Mouse (Mus musculus): ENCODE results near the gene Gm49416.
"Not testable (repeated sequence)": the region's sequence is repeated elsewhere in the genome, so short reads cannot be mapped to it uniquely, and the experiment has no call there.

The Gm49416 gene

DNA sequence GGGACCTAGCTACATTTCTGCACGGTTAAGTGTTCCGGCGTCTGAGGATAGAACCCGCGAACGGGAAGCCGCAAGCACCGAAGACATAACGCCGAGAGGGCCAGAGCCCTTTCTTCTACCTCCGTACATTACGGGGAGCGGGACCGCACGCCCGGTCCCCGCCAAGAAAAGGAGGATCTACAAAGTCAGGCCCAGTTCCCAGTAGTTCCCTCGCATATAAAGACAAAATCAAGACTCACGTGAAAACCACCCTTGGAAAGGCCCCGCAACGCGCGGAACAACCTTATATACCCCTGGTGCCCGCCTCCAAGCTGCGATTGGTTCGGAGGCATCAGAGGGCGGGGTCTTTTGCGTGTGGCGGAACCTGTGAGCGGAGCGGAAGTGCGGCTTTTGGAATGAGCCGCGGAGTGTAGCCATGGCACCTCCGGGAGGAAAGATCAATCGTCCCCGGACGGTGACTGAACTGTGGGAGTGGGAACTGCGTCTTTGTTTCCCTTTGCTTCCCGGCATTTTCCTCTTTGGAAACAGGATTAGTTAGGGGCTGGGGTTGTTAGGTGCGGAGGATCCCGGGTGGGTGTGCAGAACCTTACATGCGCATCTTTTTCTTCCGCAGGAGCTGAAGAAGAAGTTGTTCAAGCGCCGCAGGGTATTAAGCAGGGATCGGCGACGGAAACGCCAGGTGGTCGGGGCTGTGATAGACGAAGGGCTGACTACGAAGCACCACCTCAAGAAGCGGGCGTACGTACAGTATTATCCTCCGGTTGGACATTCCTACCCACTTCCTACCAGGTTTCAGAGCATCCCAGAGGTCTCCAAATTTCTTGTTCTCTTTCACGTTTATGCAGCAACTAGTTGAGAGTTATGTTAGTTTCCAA is at the start of gene Gm49416, which contains the start of gene 1810009A15Rik:
TSS of gene Gm49416 (plus strand) at position 416 of the 875 bp plus-strand sequence.
TSS of gene 1810009A15Rik (plus strand) at position 343 of the 875 bp plus-strand sequence.
- peak; percentile 94 for DNase-seq (ENCODE audit: low read depth, low spot score)

DNA sequence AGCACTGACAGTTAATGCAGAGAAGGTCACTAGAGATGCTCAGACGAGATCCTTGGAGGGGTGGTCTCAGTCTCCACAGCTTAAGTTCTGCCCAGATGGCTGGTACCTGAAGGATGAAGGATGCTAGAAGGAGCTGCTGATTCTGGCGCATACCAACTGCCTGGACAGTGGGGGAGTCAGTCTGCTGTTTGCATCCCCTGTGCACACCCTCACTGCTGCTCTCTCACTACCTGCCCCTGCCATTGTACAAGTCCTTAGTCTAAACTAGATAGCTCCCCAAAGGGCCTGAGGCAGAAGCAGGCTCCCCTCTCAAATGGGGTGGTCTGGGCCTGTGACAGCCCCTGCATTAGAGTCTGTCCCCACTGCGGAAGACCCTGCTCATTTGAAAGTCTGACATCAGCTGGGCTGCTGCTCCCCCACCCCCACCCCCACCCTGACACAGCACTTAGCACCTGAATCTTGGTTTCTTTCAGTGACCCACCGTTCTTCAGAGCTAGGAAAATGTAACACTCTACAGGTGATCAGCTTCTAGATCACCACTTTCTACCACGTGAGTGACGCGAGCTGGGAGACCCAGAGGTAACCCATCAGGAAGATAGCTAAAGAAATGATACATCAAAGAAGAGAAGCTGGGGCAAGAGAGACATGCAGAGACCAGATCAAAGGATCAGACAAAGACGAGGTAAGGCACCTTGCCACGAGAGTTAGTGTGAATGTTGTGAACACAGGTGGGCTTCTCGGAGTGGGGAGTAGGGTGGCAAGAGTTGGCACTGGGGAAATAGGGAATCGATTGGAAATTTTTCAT is 49.4 kb upstream of the Gm49416 start, which contains the start of gene Gng3:
TSS of gene Gng3 (minus strand) at position 92 of the 805 bp plus-strand sequence.
- DNase-seq (ENCODE audit: low read depth, low spot score) = no peak

DNA sequence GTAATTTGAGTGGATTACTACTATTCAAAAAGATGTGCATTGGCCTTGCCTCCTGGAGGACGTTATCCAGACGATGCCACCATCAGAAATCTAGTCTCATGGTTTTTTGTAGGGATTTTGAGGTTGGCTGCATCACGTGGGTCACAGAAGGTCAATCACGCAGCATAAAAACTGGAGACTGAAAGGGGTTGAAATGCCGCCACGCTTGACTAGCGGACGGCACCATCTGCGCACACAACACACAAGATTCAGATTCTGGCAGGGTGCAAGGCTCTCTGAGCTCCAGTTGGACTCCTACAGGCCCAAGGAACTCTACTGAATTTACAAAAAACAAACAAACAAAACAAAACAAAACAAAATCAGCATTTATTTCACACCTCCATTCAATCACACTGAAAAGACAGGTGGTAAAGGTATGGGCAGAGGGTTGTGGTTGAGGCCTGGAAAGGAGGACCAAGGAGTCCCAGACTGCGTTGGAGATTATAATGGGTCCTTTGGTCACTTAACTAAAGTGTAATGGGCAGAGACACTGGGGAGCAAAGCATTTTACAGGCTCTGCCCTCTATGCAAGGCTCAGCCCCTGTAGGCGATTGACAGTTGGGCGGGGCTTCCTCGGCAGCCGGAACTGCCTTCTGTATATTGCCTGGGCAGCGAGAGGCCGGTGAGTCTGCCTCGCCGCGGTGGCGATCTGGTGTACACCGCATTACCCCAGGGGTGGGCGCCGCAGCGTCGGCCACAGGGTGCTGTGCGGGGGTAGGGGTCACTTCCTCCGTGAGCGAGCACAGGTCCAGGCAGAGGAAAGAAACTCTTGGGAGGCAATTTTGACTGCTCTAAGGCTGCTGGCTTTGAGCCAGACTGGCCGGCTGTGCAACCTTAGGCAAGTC is 48.6 kb upstream of the Gm49416 start:
- DNase-seq (ENCODE audit: low read depth, low spot score) = peak; percentile 54

DNA sequence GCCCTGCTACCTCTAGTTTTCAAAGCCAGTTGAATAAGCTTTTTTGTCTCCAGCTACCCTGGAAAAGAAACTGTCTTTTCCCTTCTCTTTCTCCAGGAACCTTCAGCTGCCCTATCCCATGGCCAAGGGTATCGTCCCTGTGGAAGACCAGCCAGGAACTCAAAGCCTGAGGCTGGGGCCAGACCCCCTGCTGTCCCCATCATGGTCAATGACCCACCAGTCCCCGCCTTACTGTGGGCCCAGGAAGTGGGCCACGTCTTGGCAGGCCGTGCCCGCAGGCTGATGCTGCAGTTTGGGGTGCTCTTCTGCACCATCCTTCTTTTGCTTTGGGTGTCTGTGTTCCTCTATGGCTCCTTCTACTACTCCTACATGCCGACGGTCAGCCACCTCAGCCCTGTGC is 47.7 kb upstream of the Gm49416 start:
- DNase-seq (ENCODE audit: low read depth, low spot score) = no peak

DNA sequence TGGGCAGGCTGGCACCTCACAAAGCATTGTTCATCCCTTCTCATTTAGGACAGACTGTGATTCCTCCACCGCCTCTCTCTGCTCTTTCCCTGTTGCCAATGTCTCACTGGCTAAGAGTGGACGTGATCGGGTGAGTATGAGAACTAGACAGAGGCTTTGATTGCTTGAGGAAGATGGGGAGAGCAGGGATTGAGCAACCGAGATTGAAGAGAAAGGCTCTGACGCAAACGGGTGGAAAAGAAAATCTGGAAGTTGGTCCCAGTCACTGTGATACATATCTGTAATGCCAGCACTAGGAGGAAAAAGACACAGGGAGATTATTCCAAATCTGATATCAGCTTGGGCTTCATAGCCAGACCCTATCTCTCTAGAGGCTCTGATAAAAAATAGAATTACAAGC is 45.8 kb upstream of the Gm49416 start:
- DNase-seq (ENCODE audit: low read depth, low spot score) = no peak

DNA sequence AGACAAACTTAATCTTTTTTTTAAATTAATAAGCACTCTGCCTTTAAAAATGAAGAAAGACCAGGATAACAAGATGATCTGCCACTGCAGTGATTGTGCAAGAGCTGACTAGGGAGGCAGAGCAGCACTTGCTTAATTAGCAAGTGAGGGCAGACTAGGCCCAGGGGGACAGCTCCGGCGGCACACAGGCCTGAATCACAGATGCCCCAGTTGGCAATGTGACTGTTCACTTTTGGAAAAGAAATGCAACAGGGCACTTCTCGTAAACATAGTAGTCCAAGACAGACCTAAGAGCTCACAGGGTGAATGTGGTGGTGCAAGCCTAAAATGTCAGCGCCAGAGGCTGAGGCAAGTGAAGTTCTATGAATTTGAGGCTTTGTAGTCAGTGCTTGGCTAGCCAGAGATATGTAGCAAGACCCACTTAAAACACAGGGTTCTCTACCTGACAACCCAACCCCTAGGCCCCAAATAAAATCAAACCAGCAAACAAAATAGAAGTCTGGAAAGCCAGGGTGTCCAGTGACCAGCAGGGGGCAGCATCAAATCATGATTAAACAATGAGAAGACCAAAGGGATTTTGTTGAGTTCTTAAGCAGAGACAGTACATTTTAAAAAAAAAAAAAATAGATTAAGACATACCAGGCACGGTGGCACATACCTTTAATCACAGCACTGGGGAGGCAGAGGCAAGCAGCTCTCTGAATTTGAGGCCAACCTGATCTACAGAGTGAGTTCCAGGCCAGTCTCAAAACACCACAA is 44.2 kb upstream of the Gm49416 start:
- DNase-seq (ENCODE audit: low read depth, low spot score) = peak; percentile 56

DNA sequence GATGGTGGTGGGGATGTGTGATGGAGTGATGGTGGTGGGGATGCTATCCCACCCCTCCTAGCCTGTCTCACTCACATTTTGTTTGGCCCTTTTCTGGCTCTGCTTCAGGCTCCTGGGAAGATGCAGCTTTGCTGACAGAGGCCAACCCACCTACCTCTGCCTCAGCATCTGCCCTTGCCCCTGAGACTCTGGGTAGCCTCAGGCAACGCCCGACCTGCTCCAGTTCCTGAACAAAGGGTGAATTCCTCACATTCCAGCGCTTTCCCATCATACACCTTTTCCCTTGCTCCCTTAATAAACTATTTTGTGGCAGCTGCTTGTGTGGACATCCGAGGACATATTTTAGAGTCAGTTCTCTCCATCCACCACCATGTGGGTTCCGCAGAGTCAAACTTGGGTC is 40.4 kb upstream of the Gm49416 start:
- DNase-seq (ENCODE audit: low read depth, low spot score) = no peak

DNA sequence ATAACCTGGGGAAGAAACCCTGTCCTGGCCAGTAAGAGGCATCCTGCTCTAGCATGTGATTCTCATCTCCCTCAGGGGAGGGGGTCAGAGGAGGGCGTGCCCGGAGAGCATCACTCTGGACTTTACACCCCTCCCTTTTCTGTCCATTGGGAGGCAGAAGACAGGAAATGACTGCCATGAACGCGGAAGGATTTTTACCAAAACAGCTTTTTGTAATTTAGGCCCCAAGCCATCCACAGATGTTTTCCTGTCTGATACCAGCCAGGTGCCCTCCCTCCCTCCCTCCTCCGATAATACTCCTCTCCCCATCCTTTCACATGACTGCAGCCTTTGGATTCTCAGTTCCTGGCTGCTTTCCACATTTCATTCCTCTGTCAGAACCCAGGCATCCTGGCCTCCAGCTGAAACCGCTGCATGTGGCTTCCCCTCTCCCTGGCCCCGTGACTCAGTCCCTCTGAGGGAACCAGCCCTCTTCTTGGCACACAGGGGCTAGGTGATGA is 38.3 kb upstream of the Gm49416 start, which contains the start of gene Lrrn4cl:
TSS of gene Lrrn4cl (plus strand) at position 367 of the 500 bp plus-strand sequence.
- peak; percentile 89 for DNase-seq (ENCODE audit: low read depth, low spot score)

DNA sequence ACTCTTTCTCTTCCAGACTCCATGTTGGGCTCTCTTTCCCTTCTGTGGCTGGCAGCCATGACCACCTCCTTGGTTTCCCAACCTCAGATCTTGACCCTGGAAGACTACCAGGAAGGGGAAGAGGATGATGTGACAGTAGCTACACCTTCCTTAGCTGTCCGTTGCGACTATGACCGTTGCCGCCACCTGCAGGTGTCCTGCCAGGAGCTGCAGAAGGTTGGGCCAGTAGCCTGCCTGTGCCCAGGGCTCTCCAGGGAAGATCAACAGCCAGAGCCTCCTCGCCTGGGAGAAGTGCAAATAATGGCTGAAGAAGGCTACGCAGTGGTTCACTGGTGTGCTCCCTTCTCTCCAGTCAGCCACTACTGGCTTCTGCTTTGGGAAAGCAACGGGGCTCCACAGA is 37.1 kb upstream of the Gm49416 start:
- no peak for DNase-seq (ENCODE audit: low read depth, low spot score)

DNA sequence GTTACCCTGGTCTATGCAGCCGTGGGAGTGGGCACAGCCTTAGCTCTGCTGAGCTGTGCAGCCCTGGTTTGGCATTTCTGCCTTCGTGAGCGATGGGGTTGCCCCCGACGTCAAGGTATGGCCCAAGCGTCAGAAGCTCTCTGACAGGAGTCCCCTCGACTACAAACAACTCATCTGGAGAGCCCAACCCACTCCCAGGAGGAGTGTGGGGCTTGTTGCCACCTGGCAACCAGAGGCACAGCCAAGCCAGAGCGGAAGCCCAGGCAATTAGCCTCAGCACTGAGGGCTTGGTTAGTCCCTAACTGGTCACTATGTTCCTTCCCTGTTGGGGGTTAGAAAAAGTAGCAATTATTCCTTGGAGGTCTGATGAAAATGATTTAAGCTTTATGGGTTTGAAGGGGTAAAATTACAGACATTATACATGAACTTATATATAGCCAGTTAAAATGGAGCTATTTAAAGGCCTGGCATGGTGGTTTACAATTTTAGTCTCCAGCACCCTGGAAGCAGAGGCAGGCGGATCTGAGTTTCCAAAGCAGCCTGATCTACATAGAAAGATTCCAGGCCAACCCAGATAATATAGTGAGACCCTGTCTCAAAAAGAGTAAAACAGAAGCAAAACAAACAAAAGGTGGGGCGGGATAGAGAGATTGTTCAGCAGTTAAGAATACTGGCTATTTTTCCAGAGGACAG is 36.3 kb upstream of the Gm49416 start:
- peak; percentile 59 for DNase-seq (ENCODE audit: low read depth, low spot score)

DNA sequence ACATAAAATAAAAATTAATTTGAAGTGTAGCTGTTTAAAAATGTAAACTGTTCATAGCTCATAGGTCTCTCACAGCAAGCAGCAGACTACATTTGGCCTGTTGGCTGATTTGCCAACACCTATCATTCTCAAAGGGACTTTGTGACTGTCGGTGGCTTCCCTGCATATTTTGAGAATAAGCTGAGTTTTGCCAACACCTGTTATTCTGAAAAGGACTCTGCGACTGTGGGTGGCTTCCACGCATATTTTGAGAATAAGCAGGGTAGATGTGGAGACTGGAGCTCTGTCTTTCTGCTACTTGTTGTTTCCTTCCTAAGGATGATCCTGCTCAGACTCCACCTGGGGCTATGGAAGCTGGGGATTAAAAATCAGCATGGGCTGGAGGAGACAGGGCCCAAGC is 35.6 kb upstream of the Gm49416 start:
- DNase-seq (ENCODE audit: low read depth, low spot score) = no peak

DNA sequence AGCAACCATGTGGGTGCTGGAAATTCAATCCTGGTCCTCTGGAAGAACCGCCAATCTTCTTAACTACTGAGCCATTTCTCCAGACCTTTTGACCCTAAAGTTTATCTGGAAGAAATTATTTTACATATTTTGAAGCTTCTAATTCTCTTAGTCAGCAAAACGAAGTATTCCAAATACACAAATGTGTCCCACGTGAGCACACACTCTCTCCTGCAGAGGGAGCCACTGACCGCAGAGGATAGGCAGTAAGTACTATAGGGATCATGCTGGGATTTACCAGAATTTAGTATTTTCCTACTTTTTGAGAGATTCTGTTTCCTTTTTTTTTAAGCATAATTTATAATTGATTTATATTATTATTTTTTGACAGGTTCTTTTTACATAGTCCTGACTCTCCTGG is 31.0 kb upstream of the Gm49416 start:
- no peak for DNase-seq (ENCODE audit: low read depth, low spot score)

DNA sequence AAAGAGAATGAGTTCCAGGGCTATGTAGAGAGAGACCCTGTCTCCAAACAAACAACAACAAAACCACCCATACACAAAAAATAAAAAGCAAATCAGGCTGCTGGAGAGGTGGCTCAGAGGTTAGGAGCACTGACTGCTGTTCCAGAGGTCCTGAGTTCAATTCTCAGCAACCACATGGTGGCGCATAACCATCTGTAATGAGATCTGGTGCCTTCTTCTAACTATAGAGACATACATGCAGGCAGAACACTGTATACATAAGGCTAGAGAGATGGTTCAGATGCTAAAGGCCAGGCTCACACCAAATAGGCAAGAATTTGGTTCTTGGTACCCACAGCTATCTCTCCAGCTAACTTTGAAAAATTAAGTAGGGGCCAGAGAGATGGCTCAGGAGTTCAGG is 29.7 kb upstream of the Gm49416 start:
- DNase-seq (ENCODE audit: low read depth, low spot score) = no peak

DNA sequence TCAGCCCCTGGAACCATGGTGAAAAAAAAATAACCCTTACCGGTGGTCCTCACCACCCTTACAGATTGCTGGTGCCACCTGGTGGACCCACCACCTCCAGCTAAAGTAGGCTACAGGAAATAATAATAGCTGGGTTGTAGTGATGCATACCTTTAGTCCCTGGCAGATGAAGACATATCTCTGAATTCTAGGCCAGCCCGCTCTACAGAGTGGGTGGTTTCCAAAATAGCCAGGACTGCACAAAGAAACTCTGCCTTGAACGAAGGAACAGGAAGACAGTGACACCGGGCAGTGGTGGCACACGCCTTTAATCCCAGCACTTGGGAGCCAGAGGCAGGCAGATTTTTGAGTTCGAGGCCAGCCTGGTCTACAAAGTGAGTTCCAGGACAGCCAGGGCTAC is 24.5 kb upstream of the Gm49416 start:
- DNase-seq (ENCODE audit: low read depth, low spot score) = no peak

DNA sequence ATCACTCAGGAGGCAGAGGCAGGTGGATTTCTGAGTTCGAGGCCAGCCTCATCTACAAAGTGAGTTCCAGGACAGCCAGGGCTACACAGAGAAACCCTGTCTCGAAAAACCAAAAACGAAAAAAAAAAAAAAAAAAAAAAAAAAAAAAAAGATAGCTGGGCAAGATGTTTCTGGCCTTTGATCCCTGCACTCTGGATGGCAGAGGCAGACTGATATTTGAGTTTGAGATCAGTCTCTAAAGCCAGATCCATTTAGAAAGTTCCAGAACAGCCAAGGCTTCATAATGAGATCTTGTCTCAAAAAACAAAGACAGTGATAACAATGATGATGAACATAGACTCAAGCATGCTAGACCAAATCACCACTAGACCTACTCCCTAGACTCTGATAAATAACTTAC is 18.3 kb upstream of the Gm49416 start:
- DNase-seq (ENCODE audit: low read depth, low spot score) = not testable (repeated sequence)

DNA sequence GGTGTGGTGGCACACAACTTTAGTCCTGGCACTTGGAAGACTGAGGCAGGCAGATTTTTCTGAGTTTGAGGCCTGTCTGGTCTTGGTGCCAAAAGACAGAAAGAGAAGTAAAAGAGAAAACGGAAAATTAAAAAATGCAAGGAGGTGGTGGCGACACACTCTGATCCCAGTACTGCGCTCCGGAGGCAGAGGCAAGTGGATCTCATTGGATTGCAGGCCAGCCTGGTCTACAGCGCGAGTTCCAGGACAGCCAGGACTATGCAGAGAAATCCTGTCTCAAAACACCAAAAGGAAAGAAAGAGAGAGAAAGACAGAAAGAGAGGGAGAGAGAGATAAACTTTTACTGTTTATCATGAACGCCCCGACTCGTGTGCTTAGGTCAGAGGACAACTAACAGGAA is 17.9 kb upstream of the Gm49416 start:
- DNase-seq (ENCODE audit: low read depth, low spot score) = no peak

DNA sequence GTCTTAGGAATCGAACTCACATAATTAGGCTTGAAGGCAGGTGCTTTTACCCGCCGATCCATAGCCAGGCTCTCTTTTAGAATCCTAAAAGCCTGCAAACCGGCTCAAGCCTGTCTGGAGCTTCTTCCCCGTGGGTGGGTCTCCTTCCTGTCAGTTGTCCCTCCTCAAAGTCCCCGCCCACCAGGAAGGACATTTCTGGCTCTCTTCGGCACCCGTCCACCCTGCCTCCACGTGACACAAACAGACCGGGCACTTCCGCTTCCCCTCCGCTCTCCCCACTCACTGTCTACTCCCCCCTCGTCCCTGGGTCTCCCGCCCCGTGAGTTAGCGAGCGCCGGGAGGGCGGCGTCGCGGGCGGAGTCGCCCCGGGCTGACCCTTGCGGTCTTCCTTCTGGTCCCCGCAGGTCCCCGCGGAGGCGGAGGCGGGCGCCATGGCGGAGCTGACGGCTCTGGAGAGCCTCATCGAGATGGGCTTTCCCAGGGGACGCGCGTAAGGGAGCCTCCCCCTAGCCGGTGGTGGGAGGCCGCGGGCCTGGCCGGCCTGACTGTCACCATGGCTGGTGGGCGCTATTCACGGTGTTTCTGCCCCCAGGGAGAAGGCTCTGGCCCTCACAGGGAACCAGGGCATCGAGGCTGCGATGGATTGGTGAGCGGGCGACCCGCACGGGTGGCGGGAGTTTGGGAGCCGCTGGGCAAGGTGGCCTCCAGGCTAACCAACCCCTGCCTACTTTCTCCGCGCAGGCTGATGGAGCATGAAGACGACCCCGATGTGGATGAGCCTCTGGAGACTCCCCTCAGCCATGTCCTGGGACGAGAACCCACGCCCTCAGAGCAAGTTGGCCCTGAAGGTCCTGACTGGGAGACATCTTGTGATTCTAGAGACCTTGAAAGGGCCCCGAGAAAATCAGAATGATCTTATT is 17.2 kb upstream of the Gm49416 start, which contains the start of gene Ubxn1:
TSS of gene Ubxn1 (plus strand) at position 230 of the 920 bp plus-strand sequence.
- DNase-seq (ENCODE audit: low read depth, low spot score) = peak; percentile 96

DNA sequence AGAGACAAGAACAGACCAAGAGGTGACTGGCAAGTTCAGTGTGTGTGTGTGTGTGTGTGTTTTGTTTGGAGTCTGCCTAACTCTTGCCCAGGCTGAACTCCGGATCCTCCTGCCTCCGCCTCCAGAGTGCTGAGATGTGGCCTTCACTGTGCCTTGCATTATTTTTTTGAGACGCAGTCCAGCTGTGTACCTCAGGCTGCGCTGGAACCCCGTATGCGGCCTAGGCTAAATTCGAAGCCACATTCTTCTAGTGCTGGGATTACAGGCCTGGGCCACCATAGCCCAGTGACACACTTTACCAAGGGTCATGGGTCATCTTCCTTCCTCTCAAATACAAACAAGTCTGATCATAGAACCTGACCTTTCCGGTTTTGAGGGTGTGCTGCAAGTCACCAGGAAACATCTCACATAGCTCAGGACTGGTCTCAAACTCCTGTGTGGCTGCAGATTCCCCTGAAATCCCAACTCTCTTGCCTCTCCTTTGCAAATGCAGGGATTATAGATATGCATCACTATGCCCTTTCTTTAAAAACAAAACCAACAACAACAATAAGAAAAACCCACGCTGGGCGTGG is 16.4 kb upstream of the Gm49416 start:
- no peak for DNase-seq (ENCODE audit: low read depth, low spot score)
